Mouse (Mus musculus) intestine, embryonic 14.5 days (tissue): ENCODE data around the gene Abr. TPM values are rescaled to one million over a fixed set of nuclear protein-coding genes. Genes with fewer than 3 reads are reported as not detected.

Experiments used
- ATAC-seq: fragments of 200-750 bp; cut with Nextera tagmentation; replicated peaks from 2 replicates; pipeline ENCODE4 v1.8.0; 2017; ENCODE audit warnings: low read depth, moderate number of reproducible peaks, moderate TSS enrichment, moderate library complexity; ENCODE audit not compliant: low FRiP score, low TSS enrichment
- DNase-seq: peaks from one replicate; pipeline ENCODE4 v3.0.0-alpha.2; 2018; ENCODE audit warnings: low spot score
- H3K27ac ChIP-seq: fragments of 300-500 bp; sonication (generic); 2 replicates; pipeline ENCODE4 v1.5.1; 2014; ENCODE audit warnings: low read depth, mild to moderate bottlenecking, control low read depth
- H3K27me3 ChIP-seq: fragments of 300-500 bp; sonication (generic); replicated peaks from 2 replicates; pipeline ENCODE4 v1.6.1; 2014; ENCODE audit warnings: low read length, control low read depth; ENCODE audit not compliant: control insufficient read depth, insufficient read depth
- H3K36me3 ChIP-seq: fragments of 300-500 bp; sonication (generic); 2 replicates; pipeline ENCODE4 v1.6.1; 2014; ENCODE audit warnings: low read length, control low read depth; ENCODE audit not compliant: control insufficient read depth, insufficient read depth
- H3K4me1 ChIP-seq: fragments of 300-500 bp; sonication (generic); replicated peaks from 2 replicates; pipeline ENCODE4 v1.6.1; 2014; ENCODE audit warnings: low read length, control low read depth, mixed read lengths; ENCODE audit not compliant: control insufficient read depth, insufficient read depth
- H3K4me2 ChIP-seq: fragments of 300-500 bp; sonication (generic); 2 replicates; pipeline ENCODE4 v1.6.1; 2014; ENCODE audit warnings: low read length
- H3K4me3 ChIP-seq: fragments of 300-500 bp; sonication (generic); 2 replicates; pipeline ENCODE4 v1.5.1; 2014; ENCODE audit warnings: low read depth, low read length, control low read depth, mixed read lengths
- H3K9ac ChIP-seq: fragments of 300-500 bp; sonication (generic); 2 replicates; pipeline ENCODE4 v1.6.1; 2014; ENCODE audit warnings: mild to moderate bottlenecking, low read length
- H3K9me3 ChIP-seq: fragments of 300-500 bp; sonication (generic); 2 replicates; pipeline ENCODE4 v1.6.1; 2016; ENCODE audit warnings: low read length, control low read depth; ENCODE audit not compliant: control insufficient read depth
- WGBS: fragments of 180-500 bp; shearing (Covaris S2); extraction: QIAGEN DNeasy Blood & Tissue Kit; methylation state at CpG from one replicate; pipeline ENCODE4 v1.1.7; 2014; 5-methylcytosine and 5-hydroxymethylcytosine counted together
- polyA plus RNA-seq: library from polyadenylated mRNA; unstranded; fragments of >200 nt; fragmentation: Nextera tagmentation; extraction: Ambion mirVana; gene quantifications from 2 replicates; pipeline ENCODE4 v1.2.1, GENCODE M21; 2014

Gene Abr
- polyA plus RNA-seq, 1 experiment from 2014 or later = 44.3 TPM

DNA sequence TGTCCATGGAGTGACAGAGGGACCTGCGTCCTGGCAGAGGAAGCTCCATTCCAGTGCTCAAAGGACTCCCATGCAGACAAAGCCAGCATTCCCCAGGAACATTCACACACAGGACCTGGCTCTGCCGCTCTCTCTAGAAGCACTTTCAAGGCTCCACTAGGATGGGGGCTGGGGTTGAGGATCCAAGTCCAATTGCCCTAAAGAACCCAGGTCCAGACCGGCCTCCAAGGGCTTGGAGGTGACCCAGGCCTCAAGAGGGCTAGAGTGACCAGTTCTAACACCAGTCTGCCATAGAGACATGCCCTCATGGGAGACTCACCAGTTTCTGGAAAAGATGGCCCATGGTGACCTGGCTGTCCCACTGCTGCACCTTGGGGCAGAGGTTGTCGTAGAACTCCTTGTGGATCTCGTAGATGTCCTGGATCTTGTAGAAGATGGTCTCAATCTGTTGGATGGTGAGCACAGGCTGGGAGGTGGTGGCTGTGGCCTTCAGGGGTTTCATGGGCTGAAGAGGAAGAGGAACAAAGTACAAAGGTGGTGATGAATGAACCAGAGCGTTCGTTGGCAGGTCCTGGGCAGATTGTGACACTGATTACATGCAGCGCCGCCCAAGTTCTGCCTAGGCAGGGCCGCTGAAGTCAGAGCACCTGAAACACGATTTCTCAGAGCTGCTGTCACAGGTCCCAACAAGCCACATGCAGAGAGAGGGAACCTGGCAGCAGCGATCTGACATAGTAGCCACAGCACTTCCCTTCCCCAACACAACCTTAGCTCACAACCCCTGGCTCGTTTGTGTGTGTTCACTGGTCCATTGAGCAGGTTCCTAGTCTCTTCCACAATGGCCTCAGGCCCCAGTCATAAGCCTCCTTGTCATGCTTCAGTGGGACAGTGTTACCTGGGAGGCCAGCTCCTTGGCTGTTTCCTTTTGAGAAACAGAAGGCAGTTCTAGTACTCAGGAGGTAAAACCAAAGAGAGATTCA is 143.1 kb downstream of the Abr start:
- Histone ChIP-seq H3K9me3 (no peaks in the 10 kb centered on the region), H3K9ac (no peak overlapping the region), H3K36me3 (peaks cover 41% of the 10 kb centered on the region), H3K27ac (no peak overlapping the region), H3K4me1 (peaks cover 27% of the 10 kb centered on the region), H3K4me2 (no peak overlapping the region), H3K27me3 (no peaks in the 10 kb centered on the region), H3K4me3 (no peak overlapping the region)
- DNase-seq (no peak), ATAC-seq (no peak)
- 85% methylated on average over 13 of the region's 13 CpGs for WGBS

DNA sequence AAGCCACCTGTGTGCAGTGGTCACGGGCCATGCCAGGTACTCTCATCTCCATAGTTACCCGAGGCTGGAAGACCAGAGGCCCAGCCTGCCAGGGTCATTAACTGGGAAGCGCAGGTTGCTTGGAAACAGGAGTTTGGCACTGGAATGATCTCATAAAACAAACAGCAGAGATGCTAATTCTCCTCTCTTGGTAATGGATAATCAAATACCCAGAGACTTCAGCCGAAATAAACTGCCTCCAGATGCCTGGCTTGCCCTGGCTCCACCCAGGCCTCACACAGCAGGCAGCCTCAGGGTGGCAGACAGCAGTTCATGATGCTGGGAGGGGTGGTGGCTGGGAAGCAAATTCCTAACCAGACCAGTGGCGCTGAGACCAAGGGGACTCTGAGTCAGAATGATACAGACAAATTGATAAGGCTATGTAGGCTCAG is 145.0 kb downstream of the Abr start:
- peaks cover 41% of the 10 kb centered on the region for H3K36me3 ChIP-seq
- peak; percentile 77 for ATAC-seq
- H3K27ac ChIP-seq = peak overlapping the region; percentile 73
- H3K4me2 ChIP-seq = no peak overlapping the region
- H3K9me3 ChIP-seq = no peaks in the 10 kb centered on the region
- peaks cover 16% of the 10 kb centered on the region; the same call in 1 of the 2 replicates for H3K4me1 ChIP-seq
- WGBS = 33% methylated on average over 5 of the region's 5 CpGs
- no peak overlapping the region for H3K9ac ChIP-seq
- H3K27me3 ChIP-seq = no peaks in the 10 kb centered on the region
- DNase-seq = no peak
- no peak overlapping the region for H3K4me3 ChIP-seq

DNA sequence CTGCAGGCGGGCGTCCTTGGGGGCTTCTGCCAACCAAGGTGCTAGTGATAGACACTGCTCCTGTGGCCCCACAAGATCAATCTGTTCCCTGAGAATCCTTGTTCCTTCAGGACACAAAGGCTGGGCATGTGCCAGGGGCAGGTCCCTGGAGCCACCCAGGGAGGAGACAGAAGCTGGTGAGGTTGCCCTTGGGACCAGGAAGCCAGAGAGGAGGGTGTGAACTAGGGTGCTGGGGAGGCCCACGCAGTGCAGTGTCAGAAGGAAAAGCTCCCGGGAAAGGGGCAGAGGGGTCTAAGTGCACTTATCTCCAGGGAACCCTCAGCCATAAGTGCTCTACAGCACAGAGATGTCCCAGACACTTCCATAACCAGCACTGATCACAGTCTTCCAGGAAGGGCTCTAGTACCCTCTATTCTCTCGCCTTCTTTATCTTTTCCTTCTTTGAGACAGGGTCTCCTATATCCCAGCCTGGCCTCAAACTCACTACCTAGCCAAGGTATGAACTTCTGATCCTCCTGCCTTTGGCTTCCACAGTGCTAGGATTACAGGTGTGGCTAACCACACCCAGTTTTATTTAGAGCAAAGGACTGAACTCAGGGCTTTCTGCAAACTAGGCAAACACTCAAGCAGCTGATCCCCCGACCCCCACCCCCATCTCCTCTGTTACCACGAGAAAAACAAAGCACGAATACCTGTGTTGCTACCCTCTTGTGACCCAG is 145.6 kb downstream of the Abr start:
- 48% methylated on average over 8 of the region's 8 CpGs for WGBS
- ATAC-seq = peak; percentile 54
- no peak overlapping the region for H3K4me2 ChIP-seq

DNA sequence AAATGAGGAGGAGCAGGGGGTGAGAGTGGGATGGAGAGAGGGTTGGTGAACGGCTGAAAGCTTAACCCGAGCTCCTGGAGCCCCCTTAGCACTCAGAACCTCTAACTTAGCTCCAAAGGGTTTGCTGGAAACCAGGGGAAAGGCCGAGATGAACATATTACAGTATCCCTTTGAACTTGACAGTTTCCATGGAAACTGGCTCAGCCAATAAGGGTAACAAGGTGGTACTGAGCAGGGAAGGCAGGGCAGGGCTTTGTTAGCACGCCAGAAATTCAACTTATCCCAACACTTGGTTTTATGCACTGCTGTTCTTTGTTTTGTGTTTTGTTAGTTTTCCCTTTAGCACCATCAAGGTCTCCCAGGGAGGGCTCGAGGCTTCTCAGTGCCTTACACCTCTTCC is 149.5 kb downstream of the Abr start:
- no peak overlapping the region for H3K4me2 ChIP-seq
- DNase-seq (no peak), ATAC-seq (no peak)
- 41% methylated on average over 5 of the region's 5 CpGs for WGBS
- no peak overlapping the region for H3K4me3 ChIP-seq
- H3K27ac ChIP-seq = no peak overlapping the region
- H3K9ac ChIP-seq = no peak overlapping the region
- no peaks in the 10 kb centered on the region for H3K27me3 ChIP-seq
- peaks cover 33% of the 10 kb centered on the region for H3K4me1 ChIP-seq
- H3K9me3 ChIP-seq = no peaks in the 10 kb centered on the region
- H3K36me3 ChIP-seq = peaks cover 20% of the 10 kb centered on the region

More for the DNA sequence above, 145.6 kb downstream of the Abr start:
- DNase-seq = no peak
- Histone ChIP-seq H3K4me3 (no peak overlapping the region), H3K9ac (no peak overlapping the region), H3K9me3 (no peaks in the 10 kb centered on the region), H3K27ac (peak overlapping the region; percentile 73), H3K4me1 (peaks cover 11% of the 10 kb centered on the region; the same call in 1 of the 2 replicates), H3K27me3 (no peaks in the 10 kb centered on the region), H3K36me3 (peaks cover 43% of the 10 kb centered on the region)

DNA sequence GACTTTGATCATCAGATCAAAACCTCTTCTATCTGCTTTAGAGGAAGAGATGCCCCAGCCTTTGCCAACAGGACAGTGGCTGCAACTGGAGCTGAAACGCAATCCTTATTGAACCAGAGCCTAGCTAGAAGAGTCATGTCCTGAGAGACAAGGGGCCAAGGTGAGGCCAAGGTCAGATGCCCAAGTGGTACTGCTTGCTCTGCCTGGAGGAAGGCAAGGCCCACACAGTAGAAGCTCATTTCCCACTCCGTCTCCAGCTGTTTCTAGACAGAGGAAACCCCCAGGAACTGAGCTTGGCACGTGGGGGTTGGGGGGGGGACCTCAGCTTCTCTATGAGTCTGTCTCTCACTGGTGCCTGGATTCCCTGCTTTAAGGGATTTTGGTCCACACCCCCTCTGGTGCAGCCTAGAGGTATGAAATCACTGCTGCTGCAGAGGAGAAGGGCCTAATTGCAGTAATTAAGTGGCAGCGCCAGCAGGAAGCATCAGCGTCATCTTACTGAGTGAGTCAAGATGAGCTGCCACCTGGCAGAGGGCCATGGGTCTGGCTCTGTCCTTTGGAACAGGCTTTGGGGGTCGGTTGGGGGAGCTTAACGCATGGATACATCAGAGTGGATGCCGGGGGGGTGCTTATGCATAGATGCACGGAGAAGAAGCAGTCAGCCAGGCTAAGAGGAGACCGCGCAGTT is 152.7 kb downstream of the Abr start:
- Histone ChIP-seq H3K4me3 (no peak overlapping the region), H3K4me2 (no peak overlapping the region), H3K9ac (no peak overlapping the region), H3K9me3 (no peaks in the 10 kb centered on the region), H3K36me3 (peaks cover 19% of the 10 kb centered on the region), H3K27me3 (no peaks in the 10 kb centered on the region), H3K27ac (peak overlapping the region; percentile 64; the same call in 1 of the 2 replicates), H3K4me1 (peaks cover 37% of the 10 kb centered on the region)
- ATAC-seq (no peak), DNase-seq (no peak)
- WGBS = 57% methylated on average over 11 of the region's 11 CpGs

DNA sequence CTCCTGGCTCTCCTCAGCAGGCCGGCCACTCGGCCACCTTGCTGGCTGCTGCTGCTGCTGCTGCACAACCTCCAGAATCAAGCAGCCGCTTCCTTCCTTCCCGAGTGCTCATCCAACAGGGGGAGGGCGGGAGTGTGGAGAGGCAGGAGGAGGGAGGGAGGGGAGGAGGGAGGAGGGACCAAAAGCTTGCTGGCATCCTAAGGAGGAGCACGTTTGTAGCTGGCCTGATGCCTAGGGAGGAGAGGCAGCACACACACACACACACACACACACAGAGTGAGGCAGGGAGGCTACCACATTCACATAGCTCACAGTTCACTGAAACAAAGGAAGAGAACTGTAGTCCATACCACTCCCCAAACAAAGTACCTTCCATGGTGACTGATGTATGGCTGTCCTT is 153.8 kb downstream of the Abr start:
- ATAC-seq (peak; percentile 52), DNase-seq (peak; percentile 69)
- H3K4me3 ChIP-seq = no peak overlapping the region
- 11% methylated on average over 6 of the region's 6 CpGs for WGBS
- H3K9me3 ChIP-seq = no peaks in the 10 kb centered on the region
- peak overlapping the region; percentile 64 for H3K27ac ChIP-seq
- H3K27me3 ChIP-seq = no peaks in the 10 kb centered on the region
- peaks cover 37% of the 10 kb centered on the region for H3K4me1 ChIP-seq
- H3K4me2 ChIP-seq = peak overlapping the region; percentile 20; the same call in 1 of the 2 replicates
- H3K36me3 ChIP-seq = peaks cover 30% of the 10 kb centered on the region
- no peak overlapping the region for H3K9ac ChIP-seq

DNA sequence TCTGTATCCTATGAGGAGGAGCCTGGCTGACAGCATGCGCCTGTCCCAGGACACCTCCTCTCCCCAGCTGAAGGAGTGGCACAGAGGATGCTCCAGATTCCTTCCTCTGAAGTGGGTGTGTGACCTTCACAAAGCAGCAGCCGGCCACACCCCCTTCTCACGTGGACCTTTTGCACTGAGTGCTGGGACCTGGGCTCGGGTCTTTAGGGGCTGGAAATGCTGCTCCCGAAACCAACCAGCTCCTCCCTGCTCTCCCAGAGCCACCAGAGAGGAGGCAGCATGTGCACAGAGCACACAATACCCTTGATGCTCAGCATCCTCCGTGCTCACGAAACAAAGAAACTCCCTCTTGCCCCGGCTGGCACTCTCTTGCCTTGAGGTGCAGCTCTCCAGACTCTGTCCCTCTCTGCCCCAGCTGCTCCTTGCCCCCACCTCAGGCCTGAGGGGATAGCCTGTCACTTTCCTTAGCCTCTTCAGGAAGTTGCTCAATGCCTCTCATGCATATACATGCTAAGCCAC is 154.6 kb downstream of the Abr start:
- ATAC-seq (no peak), DNase-seq (no peak)
- H3K9ac ChIP-seq = no peak overlapping the region
- 0 out of 2 replicates have a peak overlapping the region, but pooled peaks have one; percentile 1 for H3K4me2 ChIP-seq
- no peak overlapping the region for H3K27ac ChIP-seq
- no peaks in the 10 kb centered on the region for H3K9me3 ChIP-seq
- no peak overlapping the region for H3K4me3 ChIP-seq
- peaks cover 37% of the 10 kb centered on the region for H3K4me1 ChIP-seq
- peaks cover 38% of the 10 kb centered on the region for H3K36me3 ChIP-seq
- no peaks in the 10 kb centered on the region for H3K27me3 ChIP-seq
- 41% methylated on average over 8 of the region's 8 CpGs for WGBS

DNA sequence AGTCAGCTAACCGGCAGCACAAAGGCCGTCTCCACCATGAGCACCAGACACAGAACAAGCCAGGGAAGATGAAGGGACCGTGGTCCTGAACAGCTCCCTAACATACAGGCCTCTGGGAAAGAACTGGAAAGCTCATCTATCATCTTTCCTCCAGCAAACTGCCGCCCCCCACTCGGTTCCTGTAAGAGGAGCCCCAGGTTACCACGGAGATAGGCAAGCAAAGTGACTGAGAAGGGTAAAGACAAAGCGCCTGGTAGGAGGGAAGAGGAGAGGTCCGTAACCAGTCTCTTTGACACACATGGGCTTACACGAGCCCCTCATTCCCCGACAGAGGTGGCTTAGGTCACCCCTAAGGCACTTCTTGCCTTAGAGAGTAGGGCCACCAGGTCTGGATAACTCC is 155.0 kb downstream of the Abr start:
- DNase-seq (no peak), ATAC-seq (no peak)
- Histone ChIP-seq H3K4me2 (peak overlapping the region; percentile 1; the same call in 1 of the 2 replicates), H3K36me3 (peaks cover 41% of the 10 kb centered on the region), H3K27ac (no peak overlapping the region), H3K9ac (no peak overlapping the region), H3K4me3 (no peak overlapping the region), H3K4me1 (peaks cover 37% of the 10 kb centered on the region), H3K9me3 (no peaks in the 10 kb centered on the region), H3K27me3 (no peaks in the 10 kb centered on the region)
- whole genome bisulfite sequencing = 32% methylated on average over 10 of the region's 10 CpGs
